Mouse (Mus musculus): ENCODE measurements around the gene Sppl2a. TPM values are rescaled to one million over a fixed set of nuclear protein-coding genes. Genes with fewer than 3 reads are reported as not detected.
A peak's percentile ranks its signal among the peaks of the same experiment; 100 is the strongest.
"Not testable (repeated sequence)": the region's sequence is repeated elsewhere in the genome, so short reads cannot be mapped to it uniquely, and the experiment has no call there.

Gene Sppl2a
- polyA plus RNA-seq, 3 experiments from 2014 or later: 67.1 to 107 (median 73.4) TPM

DNA sequence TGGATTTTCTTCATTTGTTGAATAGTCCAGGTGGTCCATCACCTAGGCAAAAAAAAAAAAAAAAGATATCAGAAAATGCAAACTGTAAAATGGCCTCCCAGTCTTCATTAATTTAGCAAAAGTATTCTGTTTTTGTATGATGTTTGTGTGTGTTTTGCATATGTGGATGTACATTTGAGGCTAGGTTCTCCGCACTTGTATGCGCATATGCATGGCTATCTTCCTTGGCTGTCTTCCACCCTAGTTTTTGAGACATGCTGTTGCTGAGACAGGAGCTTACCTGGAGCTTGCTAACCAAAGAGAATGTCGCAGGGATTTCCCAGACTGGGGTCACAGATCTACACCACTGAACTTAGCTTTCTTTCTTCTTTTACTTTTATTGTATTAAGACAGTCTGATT is 38.8 kb downstream of the Sppl2a start:
- ATAC-seq: no peak

DNA sequence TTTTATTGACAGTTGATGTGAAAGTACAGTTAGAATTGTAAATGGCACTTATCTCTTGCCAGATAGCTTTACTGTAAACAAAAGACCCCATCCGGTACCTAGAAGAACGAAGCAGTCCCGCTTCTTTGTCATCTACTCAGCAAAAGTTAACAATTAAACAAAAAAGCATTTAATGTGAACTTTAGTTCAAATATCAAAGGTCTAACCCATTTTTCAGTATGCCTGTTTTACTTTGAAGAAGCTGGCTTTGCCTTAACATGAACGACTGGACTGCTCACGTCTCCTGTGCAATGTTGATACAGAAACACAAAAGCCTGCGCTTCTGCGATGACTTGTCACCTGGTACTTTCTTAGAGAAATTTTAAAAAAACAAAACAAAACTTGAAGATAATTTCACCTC is 40.7 kb downstream of the Sppl2a start:
- no peak for ATAC-seq

DNA sequence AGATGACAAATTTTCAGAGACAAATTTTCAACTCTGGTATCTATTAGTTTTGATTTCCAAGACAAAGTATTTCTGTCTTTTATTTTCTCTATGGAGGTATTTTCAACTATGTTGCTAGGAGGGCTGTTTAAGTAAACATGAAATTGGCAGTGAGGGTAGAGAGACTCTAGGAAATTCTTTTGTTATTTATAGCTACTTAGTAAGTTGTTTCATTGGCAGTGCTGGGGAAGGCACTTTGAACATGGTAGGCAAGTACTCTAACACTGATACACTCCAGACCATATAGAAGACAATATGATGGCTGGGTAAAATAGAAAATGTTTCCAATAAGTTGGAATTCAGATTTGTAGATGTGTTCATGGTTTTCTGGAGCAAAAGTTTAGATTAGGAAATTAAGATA is 41.3 kb downstream of the Sppl2a start:
- ATAC-seq: no peak

DNA sequence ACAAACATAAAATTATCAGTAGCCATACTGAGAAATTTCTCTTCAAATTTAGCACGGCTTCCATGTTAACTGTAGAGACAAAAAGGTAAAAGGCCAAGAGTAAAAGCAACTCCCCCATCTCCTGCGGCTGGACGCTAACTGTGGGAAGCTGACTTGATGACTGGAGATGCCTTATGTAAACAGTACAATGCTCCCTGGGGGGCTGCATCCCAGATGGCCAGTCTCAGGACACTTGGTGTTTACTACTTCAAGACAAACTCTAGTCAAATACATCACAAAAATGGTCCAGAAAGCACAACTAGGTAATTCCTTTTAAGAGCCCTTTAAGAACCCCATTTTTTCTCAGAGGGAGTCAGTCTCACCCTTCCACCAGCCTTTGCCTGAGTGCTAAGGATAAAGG is 45.9 kb downstream of the Sppl2a start:
- ATAC-seq: no peak

DNA sequence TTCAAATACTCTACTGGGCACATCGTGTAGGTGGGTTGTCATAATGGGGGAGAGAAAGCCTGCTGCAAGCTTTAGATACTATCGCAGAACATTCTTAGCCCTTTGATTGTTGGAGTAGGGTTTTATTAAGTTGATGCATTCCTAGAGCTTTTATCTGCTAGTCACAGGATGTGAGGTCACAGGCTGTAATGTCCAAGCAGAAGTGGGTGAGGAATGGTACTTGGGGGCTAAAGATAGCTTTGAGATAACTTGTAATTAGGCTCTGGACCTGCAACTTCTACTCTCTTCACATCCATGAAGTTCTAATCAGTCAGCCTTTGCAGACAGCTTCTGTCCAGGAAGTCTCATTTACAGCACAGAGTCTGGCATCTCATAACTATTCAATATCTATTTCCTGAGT is 47.2 kb downstream of the Sppl2a start:
- ATAC-seq: no peak

DNA sequence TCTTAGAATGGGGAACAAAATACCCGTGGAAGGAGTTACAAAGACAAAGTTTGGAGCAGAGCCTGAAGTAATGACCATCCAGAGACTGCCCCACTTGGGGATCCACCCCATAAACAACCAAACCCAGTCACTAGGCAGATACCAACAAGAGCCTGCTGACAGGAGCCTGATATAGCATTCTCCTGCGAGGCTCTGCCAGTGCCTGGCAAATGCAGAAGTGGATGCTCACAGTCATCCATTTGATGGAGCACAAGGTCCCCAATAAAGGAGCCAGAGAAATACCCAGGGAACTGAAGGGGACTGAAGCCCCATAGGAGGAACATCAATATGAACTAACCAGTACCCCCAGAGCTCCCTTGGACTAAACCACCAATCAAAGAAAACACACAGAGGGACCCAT is 50.3 kb downstream of the Sppl2a start:
- not testable (repeated sequence) for ATAC-seq

DNA sequence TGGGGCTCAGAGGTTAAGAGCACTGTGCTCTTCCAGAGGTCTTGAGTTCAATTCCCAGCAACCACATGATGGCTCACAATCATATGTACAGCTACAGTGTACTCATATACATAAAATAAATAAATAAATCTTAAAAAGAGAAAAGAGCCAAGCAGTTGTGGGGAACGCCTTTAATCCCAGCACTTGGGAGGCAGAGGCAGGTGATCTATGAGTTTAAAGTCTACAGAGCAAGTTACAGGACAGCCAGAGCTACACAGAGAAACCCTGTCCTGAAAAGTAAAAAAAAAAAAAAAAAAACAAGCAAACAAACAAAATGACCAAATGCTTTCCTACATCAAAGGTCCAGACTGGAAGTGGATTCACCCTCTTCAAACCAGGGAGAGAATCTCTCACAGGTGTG is 55.0 kb downstream of the Sppl2a start:
- ATAC-seq: no peak

DNA sequence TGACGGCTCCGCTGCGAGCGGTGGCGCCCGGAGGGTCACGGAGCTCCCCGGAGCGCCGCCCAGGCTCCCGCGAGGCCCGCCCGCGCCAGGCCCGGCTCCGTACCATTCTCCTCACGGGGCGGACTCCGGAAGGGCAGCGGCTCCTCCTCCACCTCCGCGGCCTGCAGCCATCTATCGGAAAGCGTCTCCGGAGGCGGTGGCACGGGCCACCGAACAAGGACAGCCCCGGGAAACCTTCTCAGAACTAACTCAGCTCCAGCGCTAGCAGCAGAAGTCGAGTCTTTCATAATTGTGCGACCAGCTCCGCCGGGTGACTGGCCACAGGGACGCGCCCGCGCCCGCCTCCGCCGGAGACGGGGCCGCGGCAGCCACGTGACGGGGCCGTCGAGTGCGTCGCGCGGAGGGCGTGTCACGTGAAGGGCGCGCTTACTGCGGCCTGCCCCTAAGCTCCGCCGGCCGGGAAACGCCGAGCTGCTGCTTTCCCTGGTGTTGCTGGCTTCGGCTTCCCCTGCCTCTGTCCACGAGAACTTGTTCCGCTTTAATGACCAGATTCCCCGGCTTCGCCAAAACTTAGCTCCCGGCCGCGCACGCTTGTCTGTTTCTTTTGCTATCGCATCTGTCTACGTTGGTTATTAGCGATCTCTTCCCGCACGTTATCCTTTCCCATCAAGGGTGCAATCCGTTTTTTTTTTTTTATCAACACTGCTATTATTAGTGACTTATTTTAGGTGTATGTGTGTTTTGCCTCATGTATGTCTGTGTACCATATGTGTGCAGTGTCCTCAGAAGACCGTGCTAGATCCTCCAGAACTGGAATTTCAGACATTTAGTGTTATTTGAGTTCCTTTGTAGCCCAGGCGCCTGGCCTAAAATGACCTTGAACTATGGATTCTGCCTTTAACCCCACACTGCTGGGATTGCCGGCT is 56.9 kb downstream of the Sppl2a start, which contains the start of gene Trpm7:
TSS of gene Trpm7 (minus strand) at position 360 of the 926 bp plus-strand sequence.
- peak; percentile 93 for ATAC-seq

DNA sequence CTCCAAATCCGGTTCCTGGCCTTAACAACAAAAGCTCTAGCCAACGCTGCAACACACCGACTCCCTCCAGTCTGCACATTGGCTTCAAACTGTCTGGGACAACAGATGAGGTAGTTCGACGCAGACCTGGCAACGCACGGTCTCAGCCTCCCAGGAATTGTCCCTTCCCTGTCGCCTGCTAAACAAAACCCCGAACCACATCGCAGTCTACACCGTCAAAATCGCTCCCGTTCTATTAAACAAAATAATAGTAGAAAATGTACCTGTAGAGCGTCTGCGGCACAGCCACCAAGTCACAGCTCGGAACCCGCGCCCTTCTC is 57.6 kb downstream of the Sppl2a start:
- ATAC-seq: peak; percentile 13

DNA sequence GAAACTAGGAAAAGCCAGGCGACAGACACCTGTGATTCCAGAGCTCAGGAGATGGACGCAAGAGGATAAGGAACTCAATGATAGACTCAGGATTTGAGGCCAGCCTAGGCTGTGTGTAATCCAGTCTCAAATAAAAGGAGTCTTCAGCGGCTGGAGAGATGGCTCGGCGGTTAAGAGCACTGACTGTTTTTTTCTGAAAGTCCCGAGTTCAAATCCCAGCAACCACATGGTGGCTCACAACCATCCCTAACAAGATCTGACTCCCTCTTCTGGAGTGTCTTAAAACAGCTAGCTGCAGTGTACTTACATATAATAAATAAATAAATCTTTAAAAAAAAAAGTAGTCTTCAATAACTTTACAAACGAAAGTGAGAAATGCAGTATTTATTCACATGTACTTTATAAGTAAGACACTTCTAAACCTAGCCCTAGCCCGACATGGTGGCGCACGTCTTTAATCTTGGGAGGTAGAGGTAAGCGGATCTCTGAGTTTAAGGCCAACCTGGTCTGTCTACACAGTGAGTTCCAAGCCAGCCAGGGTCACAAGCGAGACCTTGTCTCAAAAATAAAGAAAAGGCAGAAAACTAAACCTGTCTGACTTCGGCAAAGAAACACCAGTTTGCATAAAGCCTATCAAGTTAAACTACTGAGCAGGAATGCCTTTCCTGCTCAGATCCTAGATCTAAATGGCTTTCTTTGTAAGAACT is 58.1 kb downstream of the Sppl2a start:
- no peak for ATAC-seq

DNA sequence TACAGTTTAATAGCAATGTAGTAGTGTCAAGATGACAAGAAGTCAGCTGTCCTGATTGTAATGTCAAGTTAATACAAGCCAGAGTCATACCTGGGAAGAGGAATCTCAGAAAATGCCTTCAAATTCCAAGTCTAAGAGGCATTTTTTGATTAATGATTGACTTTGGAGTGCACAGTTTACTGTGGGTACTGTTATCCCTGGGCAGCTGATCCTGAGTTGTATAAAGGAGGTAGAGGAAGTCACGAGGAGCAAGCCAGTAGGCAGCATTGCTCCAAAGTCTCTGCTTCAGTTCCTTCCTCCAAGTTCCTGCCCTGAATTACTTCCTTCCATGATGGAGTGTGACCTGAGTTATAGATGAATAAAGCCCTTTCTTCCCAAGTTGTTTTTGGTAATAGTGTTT is 66.7 kb downstream of the Sppl2a start:
- no peak for ATAC-seq

DNA sequence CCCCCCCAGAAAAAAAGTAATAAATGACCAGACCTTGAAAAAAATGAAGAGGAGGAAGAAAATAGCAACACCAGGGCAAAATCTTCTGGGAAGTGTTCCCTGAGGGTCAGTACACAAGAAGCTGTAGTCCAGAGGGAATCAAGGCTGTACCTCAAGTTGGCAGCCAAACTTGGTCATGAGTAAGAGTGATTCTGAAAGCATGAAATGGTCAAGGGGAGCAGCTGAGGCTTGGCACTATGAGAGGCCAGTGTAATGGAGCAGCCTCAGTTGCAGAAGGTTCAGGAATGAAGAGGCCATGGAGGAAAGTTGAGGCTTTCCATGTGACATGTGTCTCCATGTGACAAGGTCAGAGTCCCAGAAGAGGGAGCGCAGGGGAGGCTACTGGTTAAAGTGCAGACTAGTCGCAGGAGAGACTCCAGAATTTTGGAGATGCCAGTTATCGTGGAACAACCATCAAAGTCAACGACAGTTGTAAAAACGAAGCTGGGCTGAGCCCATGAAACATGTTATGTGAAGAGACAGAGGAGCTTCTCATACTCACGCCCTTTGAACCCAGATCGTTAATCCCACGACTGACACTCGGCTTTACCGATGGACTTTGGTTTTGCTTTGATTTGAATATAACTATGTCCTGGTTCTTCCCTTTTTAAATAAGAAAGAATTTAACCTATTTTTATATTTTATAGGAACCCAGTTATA is 67.4 kb downstream of the Sppl2a start:
- ATAC-seq: no peak

DNA sequence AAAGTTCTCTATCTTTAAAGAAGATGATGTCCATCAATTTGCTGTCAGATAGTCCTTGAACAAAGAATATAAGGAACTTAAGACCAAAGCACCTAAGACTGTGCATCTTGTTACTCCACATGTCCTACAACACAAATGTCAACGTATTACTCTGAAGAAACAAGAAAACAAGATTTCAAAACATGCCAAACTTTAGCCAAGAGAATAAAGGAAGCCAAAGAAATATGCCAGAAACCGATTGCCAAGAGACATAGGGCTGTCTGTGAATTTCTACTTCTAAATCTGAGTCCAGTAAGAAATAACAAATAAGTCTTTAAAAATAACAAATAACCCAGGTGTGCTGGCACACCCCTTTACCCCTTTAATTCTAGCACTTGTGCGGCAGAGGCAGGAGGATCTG is 68.0 kb downstream of the Sppl2a start:
- no peak for ATAC-seq

DNA sequence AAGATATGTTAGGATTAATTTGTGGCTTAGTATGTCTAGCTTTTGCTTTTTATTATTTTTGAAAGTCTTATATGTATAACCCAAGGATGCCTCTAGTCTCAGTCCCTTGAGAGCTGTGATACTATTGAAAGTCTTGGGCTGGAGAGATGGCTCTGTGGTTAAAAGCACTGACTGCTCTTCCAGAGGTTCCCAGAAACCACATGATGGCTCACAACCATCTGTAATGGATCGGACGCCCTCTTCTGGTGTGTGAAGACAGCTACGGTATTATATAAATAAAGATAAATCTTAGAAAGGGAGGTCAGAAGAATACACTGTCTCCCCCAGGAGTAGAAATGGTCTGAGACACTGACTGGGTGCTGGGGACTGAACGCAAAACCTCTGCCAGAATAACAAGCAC is 88.3 kb downstream of the Sppl2a start:
- ATAC-seq: no peak

Other genes starting within 250 kb of the Sppl2a start
- gene Usp8, start 225.9 kb downstream of the Sppl2a start, polyA plus RNA-seq (2017; shearing (Covaris generic)): 10 to 100 TPM; 36.8 to 44.7 (median 42.2) TPM
- 1 to 10 TPM; 4.4 to 9.9 (median 9.1) TPM for gene Usp50, start 149.8 kb downstream of the Sppl2a start, polyA plus RNA-seq (2017; shearing (Covaris generic))
- gene Trpm7, start 57.0 kb downstream of the Sppl2a start, polyA plus RNA-seq (2017; shearing (Covaris generic)): 10 to 100 TPM; 53.3 to 83.4 (median 56.1) TPM
- 10 to 100 TPM; 11.4 to 15.1 (median 13.6) TPM for gene Ap4e1, start 75.5 kb upstream of the Sppl2a start, polyA plus RNA-seq (2017; shearing (Covaris generic))
- gene Blvra, start 137.4 kb upstream of the Sppl2a start, polyA plus RNA-seq (2017; shearing (Covaris generic)): 100 to 1,000 TPM in 1 of 3 experiments, 10 to 100 TPM in 2; 95.3 to 130 (median 96.5) TPM
- gene Ncaph, start 200.7 kb upstream of the Sppl2a start, polyA plus RNA-seq (2017; shearing (Covaris generic)): 10 to 100 TPM in 1 of 3 experiments, 1 to 10 TPM in 2; 4.9 to 62.0 (median 8.0) TPM
- 10 to 100 TPM; 54.1 to 78.4 (median 55.1) TPM for gene Itpripl1, start 210.2 kb upstream of the Sppl2a start, polyA plus RNA-seq (2017; shearing (Covaris generic))